Mouse (Mus musculus): Measurements from ENCODE around the gene Phb2.
"Not testable (repeated sequence)": the region's sequence is repeated elsewhere in the genome, so short reads cannot be mapped to it uniquely, and the experiment has no call there.

Phb2 gene

GRCm38 (mm10) chr6:124711824-124712782, at the start of gene Phb2, which contains the start of gene Emg1:
Gene Phb2, plus strand, starts transcription at chr6:124712336.
Gene Emg1, minus strand, starts transcription at chr6:124712178.
- peak; percentile 98 to 99 for DNase-seq

DNA sequence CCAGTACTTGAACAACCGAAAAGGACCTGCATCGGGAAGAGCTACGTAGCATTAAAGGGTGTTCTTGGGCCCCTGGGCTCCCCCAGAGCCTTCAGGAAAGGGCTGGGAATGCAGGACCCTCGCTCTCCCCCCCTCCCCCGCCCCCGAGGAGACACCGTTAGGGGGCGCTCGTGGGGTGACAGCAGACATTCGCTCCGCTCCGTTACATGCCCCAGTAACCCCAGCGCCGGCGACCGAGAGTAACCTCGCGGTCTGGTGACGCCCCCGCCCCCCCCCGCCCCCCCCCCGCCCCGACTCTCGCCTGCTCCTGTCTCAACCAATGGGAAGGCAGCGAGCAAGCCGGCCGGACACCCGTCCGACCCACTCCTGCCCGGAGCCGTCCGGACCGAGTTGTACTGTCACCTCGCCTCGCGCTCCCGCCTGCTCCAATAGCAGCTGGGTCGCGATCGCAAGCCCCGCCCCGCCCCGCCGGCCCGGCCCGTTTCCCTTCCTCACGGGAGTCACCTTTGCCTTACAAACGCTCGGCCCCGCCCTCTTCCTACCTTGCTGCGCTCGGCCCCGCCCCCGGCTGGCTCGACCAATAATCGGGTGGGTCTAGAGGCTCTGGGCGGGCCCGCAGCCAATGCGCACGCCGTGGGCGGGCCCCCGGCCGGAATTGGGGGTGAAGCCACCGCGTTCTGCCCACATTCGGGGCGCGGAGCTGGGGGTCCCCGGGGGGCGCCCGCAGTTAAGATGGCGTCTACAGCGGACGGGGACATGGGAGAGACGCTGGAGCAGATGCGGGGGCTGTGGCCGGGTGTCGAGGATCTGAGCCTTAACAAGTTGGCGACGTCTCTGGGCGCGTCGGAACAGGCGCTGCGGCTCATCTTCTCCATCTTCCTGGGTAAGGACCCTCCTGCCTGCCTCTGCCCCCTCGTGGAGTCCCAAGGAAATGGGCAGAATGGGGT, 49.4 kb upstream of the Phb2 start, which contains the start of gene Lpcat3:
Gene Lpcat3, plus strand, starts transcription at position 551 of the 947 bp plus-strand sequence.
- peak; percentile 99 to 100 for DNase-seq

DNA sequence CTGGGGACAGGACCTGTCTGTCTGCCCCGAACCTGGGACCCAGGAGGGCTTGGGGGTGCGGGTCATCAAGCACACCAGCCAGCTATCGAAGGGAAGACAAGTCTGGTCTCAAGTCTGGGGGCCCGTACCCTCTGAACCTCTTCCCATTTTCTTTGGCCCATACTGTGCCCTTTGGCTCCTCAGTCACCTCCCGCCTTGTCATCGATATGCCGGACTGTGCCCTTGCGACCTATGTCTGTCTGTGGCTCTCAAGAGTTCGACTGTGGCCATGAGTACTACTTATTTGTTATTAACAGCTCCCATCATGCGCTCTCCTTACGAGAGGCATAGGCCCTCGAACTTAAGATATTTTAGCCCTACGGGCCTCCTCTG, 48.7 kb upstream of the Phb2 start:
- no peak for DNase-seq

DNA sequence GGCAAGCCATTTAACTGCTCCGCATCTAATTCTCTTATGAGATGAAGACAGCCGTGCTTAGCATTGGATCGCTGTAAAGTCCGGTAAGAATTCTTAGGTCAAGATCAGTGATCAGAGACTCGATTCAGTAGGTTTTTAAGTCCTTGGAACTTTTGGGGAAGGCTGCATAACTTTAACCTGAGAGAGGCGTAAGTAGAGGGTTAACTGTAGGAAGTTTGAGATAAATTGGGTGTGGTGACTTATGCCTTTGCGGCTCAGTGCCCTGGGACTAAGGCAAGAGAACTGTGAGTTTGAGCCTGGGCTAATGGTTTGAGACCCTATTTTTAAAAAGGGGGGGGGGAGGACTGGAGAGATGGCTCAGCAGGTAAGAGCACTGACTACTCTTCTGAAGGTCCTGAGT, 47.9 kb upstream of the Phb2 start:
- no peak for DNase-seq

GRCm38 (mm10) chr6:124665011-124665410, 47.1 kb upstream of the Phb2 start:
- no peak for DNase-seq

- peak; percentile 74 to 84 for DNase-seq
Observed at GRCm38 (mm10) chr6:124669234-124669859, 42.8 kb upstream of the Phb2 start.

DNA sequence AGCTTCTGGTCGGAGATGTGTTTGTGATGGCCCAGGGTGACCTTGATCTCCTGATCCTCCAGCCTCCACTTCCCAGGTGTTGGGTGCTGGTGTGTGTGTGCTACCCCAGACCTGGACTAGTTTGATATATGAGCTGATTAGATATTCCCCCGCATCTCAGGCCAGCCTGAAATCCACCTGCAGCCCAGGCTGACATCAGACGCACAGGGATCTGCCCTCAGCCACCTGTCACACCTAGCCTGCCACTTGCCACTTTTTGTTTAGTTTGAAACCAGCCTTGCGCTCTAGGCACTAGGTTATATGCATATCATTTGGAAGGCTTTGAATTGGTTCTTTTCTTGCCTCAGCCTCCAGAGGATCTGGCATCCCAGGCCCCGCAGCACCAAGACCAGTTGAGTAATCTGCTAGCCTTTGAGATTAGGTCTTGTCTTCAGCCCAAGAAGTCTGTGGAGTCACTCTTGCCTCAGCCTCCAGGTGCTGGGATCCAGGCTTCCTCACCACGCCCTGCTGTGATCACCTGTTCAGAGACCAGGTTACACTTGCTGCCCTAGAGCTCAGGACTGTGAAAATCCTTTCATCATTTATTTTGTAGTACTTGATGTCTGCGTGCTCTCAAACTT, 41.7 kb upstream of the Phb2 start:
- peak in 1 of 2 experiments; percentile 55 for DNase-seq

- DNase-seq = no peak
Observed at GRCm38 (mm10) chr6:124672100-124672499, 40.0 kb upstream of the Phb2 start.

DNA sequence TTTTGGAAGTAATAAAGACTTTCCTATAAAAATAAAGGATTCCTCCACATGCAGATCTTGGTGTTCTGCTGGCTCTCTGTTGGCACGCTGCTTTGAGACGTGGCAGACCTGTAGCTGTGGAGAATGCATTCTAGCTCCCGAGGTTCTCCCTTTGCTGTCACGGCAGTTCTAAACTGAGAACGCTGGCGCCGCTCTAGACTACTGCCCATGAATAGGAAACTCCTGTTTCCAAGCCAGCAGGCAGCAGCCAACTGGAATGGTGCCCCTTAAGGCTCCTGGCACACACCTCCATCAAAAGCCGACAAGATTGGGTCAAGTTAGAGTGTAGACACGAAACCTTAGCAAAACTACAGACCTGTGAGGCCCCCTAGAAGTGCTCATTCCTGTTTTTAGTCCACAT, 38.5 kb upstream of the Phb2 start:
- DNase-seq = peak; percentile 79 to 83

DNA sequence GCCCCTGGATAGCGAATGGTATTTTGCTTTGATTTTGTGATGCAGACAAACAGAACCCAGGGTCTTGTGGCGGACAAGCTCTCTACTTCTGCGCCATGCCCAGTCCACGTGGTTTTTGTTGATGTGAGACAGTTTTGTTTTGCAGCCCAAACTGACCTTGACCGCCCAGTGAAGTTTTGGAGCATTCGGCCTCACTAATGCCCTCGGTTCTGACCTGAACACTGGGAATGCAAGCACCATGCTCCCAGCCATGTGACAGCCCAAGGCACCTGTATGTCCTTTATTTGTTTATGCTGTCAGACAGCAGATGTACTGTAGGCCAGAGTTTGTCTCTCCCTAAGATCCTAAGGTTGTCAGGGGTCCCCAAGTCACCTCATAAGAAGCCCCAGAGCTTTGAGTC, 37.5 kb upstream of the Phb2 start:
- no peak for DNase-seq

- peak in 1 of 2 experiments; percentile 33 for DNase-seq
Observed at GRCm38 (mm10) chr6:124676171-124676570, 36.0 kb upstream of the Phb2 start.

DNA sequence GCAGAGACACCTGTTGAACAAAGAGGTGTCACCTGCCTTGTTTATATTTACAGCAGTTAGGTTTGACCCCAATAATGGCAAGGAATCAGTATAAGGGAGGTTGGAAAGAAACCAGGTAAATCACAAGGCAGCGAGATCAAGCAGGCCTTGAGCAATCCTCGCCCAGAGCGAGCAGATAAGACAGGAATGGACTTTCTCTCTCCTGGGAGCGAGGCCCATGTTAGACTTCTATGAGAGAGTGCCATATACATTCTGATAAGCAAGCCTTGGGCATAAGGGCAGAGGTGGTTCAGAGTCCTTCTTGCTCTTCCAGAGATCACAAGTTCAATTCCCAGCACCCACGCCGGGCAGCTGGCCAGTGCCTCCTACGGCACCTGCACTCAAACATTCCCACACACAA, 33.4 kb upstream of the Phb2 start:
- DNase-seq = no peak

DNA sequence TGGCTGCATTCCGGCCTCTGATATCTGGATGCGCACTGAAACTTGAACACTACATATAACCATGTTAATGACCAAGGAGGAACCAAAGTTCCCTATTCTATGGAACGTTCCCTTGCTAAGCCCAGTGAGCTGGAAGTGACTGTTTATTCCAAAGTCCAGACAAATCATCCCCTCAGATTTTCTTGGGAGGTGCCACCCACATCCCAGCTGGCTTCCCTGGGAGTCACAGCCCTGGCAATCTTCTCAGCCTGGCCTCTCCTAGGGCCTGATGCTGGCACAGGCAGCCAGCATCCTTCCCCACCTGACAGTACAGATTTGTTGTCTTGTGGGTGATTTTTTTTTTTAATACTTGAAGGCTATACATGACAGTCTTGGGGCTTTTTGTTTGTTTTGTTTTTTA, 32.6 kb upstream of the Phb2 start:
- DNase-seq = no peak

DNA sequence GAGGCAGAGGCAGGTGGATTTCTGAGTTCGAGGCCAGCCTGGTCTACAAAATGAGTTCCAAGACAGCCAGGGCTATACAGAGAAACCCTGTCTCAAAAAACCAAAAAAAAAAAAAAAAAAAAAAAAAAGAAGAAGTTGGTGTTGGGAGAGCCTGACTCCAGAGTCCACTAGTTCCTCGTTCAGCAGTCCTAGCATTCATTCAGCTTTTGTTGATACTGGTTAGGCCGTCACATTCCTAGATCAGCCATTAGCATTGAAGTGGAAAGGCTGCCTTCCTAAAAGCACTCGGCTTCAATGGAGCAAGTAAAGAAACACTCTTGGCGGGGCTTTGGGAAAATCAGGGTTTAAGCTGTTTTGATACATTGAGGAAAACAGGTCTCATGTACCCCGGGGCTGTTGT, 29.8 kb upstream of the Phb2 start:
- not testable (repeated sequence) for DNase-seq

- peak; percentile 55 to 60 for DNase-seq
Observed at GRCm38 (mm10) chr6:124683591-124684417, 28.3 kb upstream of the Phb2 start.

- DNase-seq = no peak
Observed at GRCm38 (mm10) chr6:124685606-124686386, 26.3 kb upstream of the Phb2 start.

DNA sequence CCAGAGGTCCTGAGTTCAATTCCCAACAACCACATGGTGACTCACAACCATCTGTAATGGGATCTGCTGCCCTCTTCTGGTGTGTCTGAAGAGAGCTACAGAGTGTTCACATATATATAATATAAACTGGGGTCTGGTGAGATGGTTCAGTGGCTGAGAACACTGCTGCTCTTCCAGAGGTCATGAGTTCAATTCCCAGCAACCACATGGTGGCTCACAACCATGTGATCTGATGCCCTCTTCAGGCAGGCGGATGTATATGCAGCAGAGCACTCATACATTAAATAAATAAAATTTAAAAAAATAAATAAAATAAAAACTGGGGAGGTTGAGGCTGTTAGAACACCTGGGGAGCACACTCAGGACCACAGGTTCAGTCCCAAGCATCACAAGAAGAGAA, 25.5 kb upstream of the Phb2 start:
- DNase-seq = not testable (repeated sequence)

DNA sequence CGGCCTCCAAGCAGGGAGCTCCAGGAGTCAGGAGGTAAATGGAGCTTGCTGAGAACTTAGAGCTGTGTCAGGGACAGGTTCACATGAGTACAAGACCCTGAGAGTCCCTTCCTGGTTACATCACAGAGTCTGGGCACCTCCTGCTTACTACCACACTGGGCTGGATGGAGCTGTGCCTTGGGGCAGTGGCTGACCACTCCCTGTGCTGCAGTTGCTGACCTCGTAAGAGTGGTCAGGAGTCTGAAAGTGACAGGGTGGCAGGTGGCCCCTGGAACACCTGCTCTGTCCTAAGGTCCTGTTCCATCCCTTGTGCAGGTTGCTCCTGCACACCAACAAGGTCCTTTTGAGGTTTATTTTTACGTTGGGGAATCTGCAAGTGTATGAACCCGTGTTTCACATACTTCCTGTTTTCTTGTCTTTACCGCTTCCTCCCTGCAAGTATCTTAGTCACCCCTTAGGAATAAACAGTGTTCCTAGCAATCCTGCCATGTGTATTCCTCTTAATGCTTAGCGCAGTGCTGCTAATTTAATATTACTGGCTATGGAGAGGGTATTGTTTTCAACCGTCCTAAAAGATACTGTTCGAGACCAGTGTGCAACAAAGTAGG, 23.9 kb upstream of the Phb2 start:
- DNase-seq = no peak

DNA sequence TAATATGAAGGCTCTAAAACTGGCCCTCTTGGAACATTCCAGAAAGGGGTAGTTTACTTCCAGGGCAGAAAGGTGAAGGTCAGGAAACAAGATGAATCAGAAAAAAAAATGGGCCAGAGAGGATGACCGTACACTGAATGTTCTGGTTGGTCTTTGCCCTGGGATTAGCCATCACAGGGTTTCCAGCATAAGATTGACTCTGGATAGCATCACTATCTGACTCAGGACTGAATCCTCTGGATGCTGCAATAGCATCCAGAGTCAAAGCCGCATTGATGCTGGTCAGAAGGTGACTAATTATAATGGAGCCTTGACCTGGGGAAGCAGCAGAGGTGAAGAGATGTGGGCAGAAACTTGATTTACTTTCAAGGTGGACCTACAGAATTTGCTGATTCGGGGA, 23.1 kb upstream of the Phb2 start:
- DNase-seq = no peak

- DNase-seq = no peak
Observed at GRCm38 (mm10) chr6:124690517-124690916, 21.6 kb upstream of the Phb2 start.
